Mouse (Mus musculus) G1E-ER4 (cell line): Measurements from ENCODE around the gene Mcfd2. TPM values are rescaled to one million over a fixed set of nuclear protein-coding genes. Genes with fewer than 3 reads are reported as not detected.

Experiments
- GATA1 ChIP-seq: IDR thresholded peaks from one replicate; pipeline ENCODE4 v1.8.0; 2012; ENCODE audit warnings: low read length, inconsistent platforms
- polyA plus RNA-seq: library from polyadenylated mRNA; stranded (reverse); fragments of >175 nt; gene quantifications from 2 replicates; pipeline ENCODE4 v1.2.3, GENCODE M21; 2012

Gene Mcfd2
- polyA plus RNA-seq, 1 experiment = 2.2 TPM

DNA sequence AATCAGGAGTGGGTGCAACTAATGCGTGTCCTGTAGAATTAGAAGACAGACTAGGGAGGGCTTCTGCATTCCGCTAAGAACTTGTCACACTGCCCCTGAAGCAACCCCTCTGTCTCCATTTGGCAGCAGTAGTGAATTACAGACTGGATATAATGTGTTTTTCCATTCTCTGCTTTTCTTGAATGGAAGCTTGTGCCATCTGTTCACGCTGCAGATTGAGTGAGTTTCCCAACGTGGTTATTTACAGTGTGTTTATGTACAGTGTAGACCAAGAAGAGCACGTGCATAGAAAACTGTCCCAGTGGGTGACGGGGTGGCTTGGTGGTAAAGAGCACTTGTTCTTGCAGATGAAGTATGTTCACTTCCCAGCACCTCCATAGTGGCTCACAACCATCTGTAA is 3.7 kb upstream of the Mcfd2 start:
- TF ChIP-seq GATA1 = no peak

- TF ChIP-seq GATA1 = no peak
Observed at GRCm38 (mm10) chr17:87264927-87265791, 576 bp downstream of the Mcfd2 start.

DNA sequence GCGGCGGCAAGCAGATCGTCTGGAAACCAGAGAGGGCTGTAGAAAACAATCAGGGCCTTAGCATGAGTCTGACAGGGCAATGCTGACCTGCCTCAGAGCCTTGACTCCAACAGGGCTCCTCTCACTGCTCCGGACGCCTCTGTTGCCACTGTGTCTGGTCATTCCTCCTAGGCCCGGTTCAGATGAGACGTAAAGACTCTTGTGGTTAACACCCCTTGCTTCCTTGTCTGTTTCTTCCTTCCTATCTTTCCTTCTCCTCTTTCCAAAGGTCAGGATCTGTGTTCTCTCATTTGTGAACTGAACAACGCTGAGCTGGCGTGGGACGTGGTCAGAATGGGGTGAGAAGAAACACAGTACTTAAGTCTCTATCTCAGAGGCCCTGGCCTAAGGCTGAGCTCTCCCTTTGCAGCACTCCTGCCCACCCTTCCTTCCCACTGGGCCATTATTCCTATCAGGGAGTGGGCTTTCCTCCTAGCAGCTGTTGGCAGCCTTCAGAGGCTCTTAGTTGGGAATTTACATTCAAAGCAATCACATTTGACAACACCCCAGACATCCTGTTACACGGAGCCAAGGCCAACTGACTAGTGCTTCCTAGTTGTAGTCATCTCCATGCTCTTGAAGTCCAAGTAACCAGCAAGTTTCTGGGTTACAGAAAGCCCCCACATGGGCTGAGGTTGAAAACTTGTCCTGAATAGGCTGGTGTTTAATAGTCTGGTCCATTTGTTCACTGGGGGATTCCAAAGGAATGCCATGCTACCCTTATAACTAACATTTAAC is 1.5 kb downstream of the Mcfd2 start:
- TF ChIP-seq GATA1 = no peak

DNA sequence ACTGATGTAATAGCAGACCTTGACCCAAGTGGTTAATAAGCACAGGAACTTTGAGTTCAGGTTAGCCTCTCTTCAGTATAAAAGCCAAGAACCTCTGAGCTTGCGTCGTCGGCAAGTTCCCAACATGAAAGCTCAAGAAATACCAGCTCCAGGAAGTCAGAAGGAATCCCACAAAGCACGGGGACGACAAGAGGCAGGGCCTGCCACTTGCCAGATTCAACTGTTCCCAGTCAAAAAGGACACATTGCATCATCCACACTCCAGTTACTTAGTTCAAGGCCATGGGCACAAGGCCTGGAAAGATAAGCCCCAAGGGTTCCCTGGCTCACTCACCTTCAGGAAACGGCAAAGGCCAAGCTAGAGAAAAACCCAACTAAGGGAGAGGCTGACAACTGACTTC is 2.3 kb downstream of the Mcfd2 start:
- TF ChIP-seq GATA1 = no peak

DNA sequence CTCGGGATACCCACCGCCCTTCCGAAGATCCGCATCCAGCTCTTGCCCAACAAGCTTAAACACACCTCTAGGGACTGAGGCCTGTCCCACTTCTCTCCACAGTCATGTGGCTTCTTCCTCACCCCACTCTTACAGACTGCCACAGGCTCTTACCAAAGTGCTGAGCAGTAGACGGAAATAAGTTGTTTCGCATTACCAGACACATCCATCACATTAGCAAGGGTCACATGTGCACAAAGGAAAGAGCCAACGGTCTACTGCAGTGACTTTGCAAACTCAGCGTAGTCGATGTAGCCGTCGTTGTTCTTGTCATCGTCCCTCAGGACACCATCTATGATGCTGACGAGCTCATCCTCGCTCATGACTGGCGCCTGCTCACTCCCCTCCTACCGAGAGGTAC is 10.1 kb downstream of the Mcfd2 start:
- no peak for TF ChIP-seq GATA1

- TF ChIP-seq GATA1 = no peak
Observed at GRCm38 (mm10) chr17:87254384-87254783, 11.4 kb downstream of the Mcfd2 start.

DNA sequence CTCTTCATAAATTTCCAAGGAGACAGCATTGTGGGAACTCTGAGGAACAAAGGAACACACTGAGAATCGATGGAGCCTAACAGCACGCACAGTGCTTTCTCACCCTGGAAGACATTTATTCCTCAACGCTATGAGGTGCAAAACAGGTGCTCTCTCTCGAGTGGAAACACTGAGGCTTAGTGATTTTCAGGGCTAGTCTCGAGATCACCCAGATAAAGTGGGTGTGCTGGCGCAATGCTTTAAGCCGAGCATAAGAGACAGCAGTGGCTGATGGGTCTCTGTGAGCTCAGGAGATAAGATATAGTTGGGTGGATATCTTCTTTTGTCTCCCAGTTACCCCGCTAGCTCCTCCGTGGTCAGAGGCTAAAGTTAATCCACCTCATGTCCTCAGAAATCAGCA is 19.6 kb downstream of the Mcfd2 start:
- TF ChIP-seq GATA1 = no peak

DNA sequence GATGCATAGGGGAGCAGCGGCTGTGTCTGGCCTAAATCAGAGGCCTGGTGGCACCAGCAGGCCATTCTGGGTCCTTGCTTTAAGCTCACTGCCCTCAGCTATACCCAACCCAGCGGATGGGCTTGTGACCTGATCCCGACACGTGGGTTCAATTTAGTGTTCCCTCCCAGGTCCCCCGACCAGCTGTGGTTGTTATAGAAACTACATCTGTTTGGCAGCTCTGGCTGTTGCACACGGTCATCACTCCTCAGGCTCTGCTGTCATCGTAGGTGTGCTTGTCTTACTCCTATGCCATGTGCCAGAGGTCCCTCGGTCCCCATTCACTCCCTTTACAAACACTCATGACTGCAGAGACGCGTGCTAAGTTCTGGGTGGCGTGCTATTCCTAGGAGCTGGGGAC is 27.9 kb downstream of the Mcfd2 start:
- TF ChIP-seq GATA1 = no peak

DNA sequence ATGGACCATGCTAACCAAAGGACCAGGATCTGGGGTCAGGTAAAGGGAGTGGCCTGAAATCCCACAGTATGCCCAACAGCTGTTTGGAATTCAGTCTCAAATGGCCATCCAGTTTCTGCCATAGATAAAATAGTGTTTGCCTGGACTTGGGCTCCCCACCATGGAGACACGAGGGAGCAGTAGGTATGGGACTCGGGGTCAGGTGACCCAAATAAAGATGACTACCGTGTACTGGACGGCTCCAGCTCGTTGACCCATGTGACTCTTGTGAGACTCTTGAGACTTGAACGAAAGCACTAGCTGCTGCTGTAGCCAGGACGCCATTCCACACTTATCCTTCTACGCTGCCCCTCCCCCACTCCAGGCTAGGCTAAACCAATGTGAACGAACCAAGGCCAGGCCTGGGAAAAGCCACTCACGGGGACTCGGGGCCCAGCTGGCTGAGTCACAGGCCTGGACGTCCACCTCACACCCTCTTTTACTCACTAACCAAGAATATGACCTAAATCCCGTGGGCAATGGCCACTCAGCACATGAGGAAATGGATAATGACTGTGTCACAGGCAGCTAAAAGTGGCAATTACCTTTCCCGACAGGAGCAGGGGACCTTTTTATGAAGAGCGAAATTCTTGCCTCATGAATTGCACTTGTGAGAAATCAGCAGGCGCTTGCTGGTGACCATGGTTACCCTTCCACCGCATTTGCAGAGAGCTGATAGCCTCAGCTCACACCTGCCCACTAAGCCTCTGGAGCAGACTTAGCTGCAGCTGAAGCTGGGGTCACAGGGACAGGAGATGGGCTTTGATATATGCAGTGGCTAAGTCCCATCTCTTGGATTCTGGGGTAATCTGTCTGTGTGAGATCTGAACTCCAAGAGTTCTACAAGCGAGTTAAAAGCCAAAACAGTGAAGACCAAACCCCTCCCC is 28.7 kb downstream of the Mcfd2 start:
- TF ChIP-seq GATA1 = no peak

GRCm38 (mm10) chr17:87235019-87235418 is 30.7 kb downstream of the Mcfd2 start:
- no peak for TF ChIP-seq GATA1

GRCm38 (mm10) chr17:87227878-87228277 is 37.9 kb downstream of the Mcfd2 start:
- TF ChIP-seq GATA1 = peak; percentile 18

GRCm38 (mm10) chr17:87226079-87226640 is 39.6 kb downstream of the Mcfd2 start:
- TF ChIP-seq GATA1 = no peak

DNA sequence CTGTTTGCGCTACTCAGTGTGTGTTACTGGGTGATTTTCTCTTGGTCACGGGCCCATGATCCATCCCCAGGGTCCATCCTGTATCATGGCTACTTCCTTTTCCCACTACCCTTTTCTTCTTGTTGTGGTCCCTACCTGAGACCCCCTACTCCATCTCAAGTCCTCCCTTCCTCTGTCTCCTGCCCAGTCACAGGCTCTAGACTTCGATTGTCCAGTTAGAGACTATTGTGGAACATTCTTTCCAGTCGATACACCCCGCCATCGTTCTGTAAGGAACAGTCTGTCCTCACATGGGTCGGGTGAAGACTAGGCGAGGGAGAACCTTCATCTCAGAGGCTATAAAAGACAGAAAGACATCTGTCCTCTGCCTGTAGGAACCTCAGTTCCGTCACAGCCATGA is 40.4 kb downstream of the Mcfd2 start:
- TF ChIP-seq GATA1 = no peak

GRCm38 (mm10) chr17:87224461-87224860 is 41.3 kb downstream of the Mcfd2 start:
- TF ChIP-seq GATA1 = no peak

- TF ChIP-seq GATA1 = no peak
Observed at GRCm38 (mm10) chr17:87219456-87219855, 46.3 kb downstream of the Mcfd2 start.
